Mouse (Mus musculus): ENCODE results near the gene Psmd12.

Psmd12 gene

DNA sequence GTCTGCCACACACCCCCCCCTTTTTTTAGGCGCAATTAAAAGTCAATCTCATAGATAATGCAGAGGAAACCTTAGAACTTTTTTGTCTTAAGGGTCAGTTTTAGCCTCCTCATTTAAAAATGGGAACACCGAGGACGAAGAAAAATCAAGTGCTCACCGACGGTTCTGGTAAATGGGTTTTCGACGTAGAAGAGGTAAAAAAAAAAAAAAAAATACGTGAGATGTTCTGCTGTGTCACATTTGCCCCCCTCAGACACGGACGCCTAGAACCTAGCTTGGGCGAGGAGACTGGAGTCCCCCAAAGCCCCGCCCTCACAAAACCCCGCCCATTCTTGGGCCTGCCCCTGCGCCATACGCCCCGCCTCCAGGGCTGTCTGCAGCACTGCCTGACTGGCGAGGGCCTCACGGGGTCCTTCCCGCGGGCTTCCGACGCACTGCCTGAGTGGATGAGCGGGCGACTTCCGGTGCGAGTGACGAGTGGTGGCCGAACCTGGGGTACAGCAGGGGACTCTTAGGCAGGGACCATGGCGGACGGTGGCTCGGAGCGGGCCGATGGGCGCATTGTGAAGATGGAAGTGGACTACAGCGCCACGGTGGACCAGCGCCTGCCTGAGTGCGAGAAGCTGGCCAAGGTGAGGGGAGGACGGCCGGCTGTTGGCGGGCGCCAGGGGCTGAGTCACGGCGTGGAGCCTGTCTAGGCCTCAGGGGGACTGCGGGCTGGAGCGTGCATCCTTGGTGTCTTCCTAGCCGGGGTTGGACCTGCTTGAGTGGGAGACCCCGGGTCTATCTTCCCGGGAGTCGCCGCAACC lies at the start of gene Psmd12:
Psmd12 (plus strand) TSS at position 432 of the 809 bp plus-strand sequence.
- peak; percentile 95 for DNase-seq (ENCODE audit: low read depth, low spot score)

DNA sequence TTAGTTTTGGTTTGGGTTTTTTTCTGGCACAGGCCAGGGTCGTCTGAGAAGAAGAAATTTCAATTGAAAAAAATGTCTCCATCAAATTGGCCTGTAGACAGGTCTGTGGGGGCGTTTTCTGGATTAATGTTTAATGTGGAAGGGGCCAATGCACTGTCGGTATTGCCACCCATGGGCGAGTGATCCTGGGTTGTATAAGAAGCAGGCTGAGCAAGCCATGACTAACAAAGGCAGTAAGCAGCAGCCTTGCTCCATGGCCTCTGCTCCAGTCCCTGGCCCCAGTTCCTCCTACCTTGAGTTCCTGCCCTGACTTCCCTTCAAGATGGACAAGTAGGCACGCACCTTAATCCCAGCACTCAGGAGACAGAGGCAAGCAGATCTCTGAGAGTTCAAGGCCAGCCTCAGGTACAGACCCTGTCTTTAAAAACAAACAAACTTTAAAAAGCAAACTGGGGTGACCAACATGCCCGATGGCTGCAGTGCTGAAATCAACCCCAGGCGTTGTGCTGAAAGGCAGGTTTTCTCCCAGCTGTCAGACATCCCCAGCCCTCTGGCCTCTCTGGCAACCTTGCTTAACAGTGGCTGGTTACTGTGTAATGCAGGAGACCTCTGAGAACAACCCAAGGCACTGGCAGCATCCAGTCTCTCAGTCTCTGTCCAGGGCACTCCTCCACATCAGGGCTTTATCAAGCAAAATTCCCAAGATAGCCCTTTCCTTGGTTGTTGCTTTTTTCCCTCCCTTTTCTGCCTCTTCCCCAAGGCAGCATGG lies 47.9 kb upstream of the Psmd12 start:
- no peak for DNase-seq (ENCODE audit: low read depth, low spot score)

DNA sequence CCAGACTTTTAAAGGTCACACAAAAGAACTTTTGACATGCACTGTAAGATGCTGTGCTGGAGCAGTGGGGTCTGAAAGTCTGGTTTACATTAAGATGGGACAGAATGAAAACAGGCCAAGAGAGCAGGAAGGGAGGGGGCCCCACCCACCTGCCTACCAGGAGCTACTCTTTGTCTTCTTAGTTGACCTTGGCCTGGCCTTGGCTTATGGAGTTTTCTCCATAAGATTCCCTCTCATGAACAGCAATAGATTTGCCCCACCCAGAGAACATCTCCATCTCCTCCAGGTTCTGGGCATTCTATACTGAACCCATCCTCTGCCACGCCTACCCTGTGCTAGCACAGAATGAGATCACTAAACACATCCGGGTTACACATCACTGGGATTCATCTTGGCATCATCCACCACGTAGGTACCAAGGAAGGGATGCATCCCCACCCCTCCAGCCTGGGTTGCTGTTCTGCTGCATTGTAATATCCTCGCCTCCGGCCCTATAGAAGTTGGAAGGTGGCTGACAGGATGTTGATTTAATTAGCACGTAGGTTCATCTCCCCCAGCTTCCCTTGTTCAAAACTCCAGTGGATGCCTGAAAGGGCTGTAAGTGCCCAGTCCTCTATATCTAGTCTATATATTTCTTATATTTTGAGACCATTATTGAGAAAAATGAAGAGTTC lies 43.4 kb upstream of the Psmd12 start:
- DNase-seq (ENCODE audit: low read depth, low spot score) = no peak

DNA sequence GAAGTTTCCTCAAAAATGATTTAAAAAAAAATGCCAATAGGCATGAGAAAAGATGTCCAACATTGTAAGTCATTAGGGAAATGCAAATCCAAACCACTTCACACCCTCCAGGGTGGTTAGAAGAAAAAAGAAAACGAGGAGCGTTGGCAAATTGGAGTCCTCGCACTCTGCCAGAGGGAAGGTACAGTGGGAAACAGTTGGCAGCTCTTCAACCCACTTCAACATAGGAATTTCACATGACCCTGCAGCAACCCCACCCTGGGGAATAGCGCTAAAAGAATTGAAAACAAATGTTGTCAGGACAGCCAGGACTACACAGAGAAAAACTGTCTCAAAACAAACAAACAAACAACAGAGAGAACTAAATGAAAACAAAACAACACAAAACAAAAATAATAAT lies 41.6 kb upstream of the Psmd12 start:
- DNase-seq (ENCODE audit: low read depth, low spot score) = no peak

DNA sequence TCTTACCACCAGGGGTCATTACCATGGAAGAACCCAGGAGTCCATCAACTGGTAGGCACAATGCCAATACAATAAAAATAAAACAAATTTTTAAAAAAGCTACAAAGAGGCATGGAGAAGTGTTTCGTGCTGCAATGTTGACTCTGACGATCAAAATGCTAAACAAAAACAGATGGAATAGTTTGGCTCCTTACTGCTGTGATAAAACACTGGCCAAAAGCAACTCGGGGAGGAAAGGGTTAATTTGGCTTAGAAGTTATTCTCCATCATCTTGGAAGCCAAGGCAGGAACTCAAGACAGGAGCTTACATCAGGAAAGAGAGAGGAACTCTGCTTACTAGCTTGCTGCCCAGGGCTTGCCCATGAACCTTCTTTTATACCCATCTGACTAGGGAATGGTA lies 41.1 kb upstream of the Psmd12 start:
- no peak for DNase-seq (ENCODE audit: low read depth, low spot score)

DNA sequence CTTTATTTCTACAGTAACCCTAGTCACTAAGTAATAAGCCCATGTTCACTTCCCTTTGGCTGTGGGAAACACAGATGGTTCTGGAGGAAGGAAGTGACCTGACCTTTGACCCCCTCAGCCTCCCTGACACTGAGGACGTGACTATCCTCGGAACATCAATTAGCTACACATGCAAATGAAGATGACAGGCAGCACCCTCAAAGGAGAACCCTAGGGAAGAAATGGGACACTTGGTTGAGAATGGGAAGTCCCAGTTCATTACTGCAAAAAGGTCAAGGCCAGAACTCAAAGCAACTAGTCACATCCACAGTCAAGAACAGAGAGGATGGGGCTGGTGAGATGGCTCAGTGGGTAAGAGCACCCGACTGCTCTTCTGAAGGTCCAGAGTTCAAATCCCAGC lies 38.2 kb upstream of the Psmd12 start:
- DNase-seq (ENCODE audit: low read depth, low spot score) = no peak

DNA sequence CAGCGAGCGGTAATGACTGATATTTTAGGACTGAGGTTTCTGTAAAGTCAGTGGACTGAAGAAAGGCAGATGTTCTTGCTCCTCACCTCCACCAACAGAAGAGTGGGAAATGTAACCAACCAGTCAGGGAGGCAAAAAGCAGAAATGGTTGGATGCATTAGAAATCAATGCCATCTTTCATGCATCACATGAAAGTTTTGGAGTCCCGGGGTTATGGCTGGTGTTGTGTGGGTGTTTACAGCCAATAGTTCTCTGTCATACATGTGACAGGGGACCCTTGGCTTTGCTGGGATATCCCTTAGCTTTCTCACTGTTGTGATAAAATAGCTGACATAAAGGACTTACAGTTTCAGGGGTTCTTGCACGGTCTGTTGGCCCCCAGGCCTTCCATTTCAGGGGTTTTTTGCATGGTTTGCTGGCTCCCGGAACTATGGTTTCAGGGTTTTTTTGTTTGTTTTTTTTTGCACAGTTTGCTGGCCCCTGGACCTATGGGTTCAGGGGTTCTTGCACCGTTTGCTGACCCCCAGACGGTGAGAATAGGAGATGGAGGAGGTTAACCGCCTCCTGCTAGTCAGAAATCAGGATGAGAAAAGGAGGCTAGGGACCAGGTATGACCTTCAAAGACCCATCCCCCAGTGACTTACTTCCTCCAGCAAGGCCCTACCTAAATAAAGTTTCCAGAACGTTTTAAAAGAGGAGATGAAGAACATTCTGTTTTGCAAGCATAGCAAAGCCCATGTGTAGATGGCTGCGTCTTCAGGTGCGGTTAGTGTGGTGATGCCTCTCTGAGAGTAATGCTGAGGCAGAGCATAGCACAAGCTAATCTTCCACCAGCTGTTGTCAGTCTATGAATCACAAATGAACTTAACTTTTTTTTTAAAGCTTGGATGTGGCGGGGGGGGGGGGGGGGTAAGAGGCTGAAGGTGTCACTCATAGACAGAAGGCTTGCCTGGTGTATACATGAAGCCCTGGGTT lies 35.9 kb upstream of the Psmd12 start:
- no peak for DNase-seq (ENCODE audit: low read depth, low spot score)

DNA sequence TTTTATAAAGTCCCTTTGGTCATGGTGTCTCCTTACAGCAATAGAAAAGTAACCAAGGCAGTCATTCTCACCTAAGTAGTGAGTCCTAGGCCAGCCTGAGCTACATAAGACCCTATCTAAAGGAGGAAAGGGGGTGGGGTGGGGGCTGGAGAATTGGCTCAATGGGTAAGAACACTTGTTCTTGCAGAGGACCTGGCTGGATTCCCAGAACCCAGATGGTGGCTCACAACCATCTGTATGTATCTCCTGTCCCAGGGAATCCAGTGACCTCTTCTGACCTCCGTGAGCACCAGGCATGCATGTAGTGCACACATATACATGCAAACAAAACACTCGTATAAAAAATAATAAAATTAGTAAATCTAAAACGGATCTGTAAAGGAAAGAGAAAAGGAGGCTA lies 33.6 kb upstream of the Psmd12 start:
- DNase-seq (ENCODE audit: low read depth, low spot score) = no peak

DNA sequence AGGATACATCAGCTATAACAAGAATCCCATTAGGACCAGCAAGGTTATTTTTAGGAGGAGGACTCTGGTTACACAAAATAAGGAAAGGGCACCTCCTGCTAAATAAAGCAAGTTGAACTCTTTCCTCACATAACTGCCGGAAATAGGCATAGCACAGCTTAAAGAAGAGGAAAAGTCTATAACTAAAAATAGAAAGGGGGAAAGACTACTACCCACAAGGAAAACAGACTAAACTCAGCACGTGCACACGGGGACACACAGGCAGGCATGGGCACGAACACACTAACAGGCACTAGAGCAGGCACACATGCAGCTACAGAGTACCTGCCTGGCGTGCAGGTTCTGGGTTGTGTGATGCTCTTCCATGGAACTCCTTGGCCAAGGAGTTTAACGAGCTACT lies 32.6 kb upstream of the Psmd12 start:
- no peak for DNase-seq (ENCODE audit: low read depth, low spot score)

DNA sequence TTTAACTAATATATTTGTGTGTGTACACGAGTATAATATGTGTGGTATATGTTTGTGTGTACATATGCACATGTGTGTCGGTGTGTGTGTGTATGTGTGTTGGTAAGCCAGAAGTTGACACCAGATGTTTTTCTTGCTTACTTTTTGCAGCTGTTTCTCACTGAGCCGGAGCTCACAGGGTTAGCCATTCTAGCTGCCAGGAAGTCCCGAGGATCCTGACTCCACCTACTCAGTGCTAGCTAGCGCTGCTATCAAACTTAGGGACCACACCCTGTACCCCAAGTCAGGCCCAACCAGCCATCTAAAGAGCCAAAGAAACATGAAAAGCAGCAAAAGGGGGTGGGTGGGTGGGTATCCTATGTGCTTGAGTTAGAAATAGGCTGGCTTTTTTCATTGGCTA lies 31.9 kb upstream of the Psmd12 start:
- DNase-seq (ENCODE audit: low read depth, low spot score) = peak; percentile 72

DNA sequence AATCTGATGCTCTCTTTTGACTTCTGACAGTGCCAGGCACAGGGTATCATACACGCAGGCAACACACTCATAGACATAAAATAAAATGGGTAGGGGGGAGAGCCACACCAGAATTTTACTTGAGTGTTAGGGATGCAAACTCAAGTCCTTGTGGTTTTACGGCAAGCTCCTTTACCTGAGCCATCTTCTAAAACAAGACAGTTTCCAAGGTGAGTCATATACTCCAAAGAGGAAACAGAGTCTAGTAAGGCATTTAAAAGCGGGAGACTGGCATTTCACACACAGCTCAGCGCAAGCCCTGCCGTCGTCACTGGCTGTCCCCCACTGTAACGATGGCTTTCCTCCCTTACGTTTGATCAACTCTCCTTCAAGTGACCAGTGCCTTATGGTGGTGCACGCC lies 31.4 kb upstream of the Psmd12 start:
- DNase-seq (ENCODE audit: low read depth, low spot score) = no peak

DNA sequence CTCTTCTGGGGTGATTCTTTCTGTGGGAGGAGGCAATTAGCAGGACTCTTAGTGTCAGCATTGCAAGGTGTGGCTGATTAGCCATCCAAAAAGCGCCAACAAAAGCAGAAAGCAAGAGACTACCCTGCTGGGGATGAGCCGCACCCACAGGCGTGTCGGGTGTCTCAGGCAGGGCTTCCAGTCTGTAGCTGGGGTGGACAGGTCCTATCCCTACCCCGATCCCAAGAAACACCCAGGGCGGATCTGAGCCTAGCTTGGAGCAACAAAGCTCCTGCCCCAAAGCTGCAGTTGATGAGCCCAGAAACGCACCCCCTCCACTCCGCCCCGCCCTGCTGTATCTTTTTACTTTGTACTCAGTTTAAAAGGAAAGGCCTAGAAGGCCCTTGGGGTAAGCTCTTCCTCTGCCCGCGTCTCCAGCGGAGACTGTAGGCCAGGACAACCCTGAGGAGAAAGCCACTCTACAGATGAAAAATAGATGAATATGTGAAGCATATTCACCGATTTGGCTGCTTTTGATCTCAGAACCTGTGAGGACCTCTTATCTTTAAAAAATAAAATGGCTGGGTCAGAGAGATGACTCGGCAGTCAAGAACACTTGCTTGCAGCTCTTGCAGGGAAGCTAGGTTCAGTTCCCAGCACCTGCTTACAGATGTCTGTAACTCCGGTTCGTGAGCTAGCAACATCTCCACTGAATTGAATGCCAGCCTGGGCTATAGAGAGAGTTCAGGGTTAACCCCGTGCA lies 29.9 kb upstream of the Psmd12 start:
- DNase-seq (ENCODE audit: low read depth, low spot score) = peak; percentile 65

DNA sequence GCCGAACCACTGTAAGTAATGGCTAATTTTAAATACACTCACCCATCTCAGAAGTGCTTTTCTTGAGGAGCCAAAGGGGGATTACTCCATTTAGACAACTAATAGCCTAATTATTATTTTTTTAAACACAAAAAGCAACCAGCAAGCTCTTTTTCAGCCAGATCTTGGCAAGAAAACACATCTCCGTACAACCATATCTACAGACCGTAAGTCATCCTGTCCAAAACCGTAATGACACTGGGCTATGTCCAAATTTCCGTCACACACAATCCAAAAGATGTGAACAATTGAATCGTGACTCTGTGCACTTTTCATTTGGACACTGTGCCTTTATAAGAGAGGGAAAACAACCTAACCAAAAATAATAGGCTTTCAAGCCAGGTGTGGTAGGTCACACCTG lies 29.2 kb upstream of the Psmd12 start:
- DNase-seq (ENCODE audit: low read depth, low spot score) = no peak

DNA sequence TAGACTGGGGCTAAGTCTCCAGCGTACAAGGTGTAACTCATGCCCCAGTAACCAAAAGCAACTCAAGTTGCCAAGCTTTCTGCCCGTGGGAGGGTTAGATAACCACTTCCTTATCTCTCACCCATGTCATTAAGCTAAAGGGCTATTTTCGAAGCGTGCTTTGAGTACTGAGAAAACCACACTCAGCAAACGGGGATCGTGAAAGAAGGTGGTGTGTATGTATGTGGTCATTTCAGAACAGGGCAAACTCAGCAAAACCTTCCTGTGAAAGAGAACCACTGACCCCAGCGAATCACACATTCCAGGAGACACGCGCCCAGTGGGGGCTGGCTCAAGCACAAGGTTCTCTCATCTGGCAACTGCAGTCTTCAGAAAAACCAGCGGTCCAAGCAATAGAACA lies 28.2 kb upstream of the Psmd12 start:
- peak; percentile 63 for DNase-seq (ENCODE audit: low read depth, low spot score)

DNA sequence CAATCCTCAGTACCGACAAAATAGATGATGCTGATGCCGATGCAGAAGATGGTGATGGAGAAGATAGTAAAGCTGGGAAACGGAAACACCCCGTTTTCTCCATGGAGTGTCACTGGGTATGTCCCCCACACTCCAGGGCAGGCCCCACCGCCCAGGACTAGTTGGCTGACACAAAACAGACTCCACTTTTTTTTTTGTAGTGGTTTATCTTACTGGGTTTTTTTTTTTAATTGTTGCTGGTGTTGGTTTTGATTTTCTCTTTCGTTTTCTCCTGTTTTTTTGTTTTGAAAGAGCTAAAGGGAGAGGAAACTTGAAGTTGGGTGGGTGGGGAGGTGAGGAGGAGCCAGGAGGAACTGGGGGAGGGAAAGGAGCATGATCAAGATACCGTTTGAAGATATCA lies 27.2 kb upstream of the Psmd12 start:
- DNase-seq (ENCODE audit: low read depth, low spot score) = no peak

DNA sequence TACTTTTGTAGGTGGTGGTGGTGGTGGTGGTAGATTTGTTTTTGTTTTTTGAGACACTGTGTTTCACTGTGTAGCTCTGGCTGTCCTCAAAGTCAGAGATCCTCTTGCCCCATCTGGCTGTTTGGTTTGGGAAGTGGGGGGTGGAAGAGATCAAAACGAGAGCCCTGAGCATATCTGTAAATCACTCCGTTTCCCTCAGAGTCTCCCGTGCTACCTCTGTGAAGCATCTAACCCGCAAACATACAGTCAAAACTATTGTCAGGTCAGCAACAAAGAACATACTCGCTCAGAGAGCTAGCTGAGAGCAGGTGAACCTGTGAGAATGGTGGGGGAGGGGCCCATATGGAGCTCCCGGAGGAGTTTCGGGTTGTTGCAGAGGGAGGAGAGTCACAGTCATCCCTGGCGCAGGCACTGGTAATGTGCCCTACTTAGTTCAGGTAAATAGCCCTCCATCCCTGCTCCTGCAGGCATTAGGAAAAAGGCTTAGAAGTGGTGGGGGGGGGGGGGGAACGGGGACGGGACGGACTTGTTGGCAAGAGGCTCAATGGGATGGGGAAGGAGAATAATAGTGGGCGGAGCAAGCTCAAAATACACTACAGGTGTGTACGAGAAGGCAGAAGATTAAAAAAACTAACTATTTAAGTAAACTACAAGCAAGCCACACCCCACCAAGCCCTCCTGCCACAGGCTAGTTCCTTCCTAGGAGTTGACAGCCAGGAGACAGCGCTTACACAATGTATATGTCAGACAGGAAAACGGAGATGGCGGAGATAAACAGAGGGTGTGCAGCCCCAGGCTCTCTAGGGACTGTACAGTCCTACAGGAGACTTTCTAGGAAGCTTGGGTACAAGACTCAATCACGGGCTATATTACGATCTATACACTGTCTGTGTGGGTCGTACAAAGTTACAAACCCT lies 24.5 kb upstream of the Psmd12 start:
- no peak for DNase-seq (ENCODE audit: low read depth, low spot score)

DNA sequence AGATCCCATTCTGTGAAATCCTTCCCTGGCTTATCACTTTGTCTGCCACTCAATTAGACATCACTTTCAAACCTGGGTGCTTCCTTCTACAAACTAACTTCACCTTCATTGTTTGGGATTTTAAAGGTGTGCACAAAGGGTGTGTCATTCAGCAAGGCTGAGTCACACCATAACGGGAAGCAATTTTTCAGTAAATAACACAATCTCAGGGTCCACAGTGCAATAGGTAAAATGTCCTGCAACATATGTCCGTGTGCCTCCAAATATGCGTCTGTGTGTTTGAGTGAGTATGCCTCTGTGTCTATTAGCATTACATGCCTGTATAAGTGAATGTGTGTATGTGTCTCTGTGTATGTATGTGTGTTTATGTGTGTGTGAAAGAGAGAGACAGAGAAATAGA lies 22.0 kb upstream of the Psmd12 start:
- DNase-seq (ENCODE audit: low read depth, low spot score) = no peak

DNA sequence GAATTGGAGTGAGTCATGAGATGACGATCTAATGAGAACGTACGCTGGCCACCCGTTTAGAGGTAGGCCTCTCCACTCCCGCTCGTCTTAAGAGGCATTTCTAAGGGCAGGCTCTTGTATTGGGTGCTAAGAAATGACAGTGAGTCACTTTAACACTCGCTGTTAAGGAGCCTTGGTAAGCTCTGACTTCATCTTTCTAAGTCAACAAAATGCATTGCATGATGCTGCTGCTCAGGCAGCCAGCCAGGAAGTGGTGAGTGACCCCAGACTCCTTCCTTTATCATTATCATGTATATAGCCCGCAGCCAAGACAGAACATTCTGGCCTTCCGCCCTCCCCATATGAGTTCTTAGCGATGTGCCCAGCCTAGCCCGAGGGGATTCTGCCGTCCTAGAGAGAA lies 21.0 kb upstream of the Psmd12 start:
- no peak for DNase-seq (ENCODE audit: low read depth, low spot score)

DNA sequence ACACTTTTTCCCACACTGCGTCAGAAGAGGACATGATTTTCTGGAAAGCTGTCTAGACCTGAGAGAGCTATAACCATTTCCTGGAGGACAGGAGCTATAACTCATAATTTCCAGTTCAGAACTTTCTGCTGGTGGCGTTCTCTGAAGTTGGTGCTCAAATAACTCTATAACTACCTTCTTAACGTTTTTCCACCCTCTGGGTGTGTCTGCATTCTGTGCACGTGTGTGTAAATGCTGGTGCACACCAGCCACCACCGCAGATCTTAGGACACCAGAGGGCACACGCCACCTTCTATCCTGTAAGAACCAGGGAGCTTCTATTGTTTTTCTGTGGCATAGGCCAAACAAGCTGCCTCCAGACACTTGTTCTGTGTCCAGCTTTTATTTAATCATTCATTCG lies 20.3 kb upstream of the Psmd12 start:
- DNase-seq (ENCODE audit: low read depth, low spot score) = no peak

DNA sequence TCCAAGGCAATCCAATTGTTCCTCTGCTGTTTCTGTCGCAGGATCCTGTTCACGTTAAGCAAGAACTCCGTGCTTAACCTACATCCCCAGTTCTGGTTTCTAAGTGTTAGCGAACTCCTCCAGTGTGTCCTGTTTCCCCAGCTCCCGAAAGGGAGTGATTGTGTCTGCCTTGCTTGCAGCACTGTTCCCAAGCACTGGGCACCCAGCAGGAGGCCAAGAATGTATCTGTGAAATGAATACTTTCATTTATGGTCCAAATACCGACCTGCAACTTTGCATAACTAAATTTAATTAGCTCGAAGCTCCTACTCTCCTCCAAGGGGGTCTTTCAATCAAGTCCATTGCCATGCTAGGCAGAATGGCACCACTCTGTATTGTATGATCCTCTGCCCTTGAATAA lies 19.5 kb upstream of the Psmd12 start:
- no peak for DNase-seq (ENCODE audit: low read depth, low spot score)
